Mouse (Mus musculus): ENCODE measurements at regions not wholly inside any gene's neighbourhood (a gene's known extent, or its start where the extent isn't known, plus 50 kb on each side); places are given as distances from the start of the nearest gene placed in this dataset.

GRCm38 (mm10) chr16:93263141-93263815 is 340.6 kb downstream of the Setd4 start:
- ATAC-seq, result no peak

GRCm38 (mm10) chr16:93246825-93247224 is 357.0 kb downstream of the Setd4 start:
- ATAC-seq, result no peak

DNA sequence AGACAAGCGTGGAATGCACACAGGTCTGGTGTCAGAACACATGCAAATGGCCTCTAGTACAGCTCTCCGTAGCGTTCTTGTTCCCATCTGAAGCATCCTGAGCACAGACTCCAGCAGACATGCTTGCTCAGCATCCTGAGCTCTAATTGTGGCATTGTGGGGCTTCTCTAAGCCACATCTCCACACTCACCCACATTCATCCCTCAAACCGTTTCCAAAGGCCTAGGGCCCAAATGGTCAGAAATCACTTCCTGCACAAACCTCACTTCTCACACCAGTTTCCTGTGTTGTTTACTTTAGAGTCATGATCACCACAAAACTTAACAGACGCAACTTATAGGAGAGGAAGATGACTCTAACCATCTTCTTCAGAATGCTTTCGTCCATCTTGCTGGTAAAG is 358.1 kb downstream of the Setd4 start:
- no peak for ATAC-seq

GRCm38 (mm10) chr16:93238898-93239297 is 365.0 kb downstream of the Setd4 start:
- no peak for ATAC-seq

DNA sequence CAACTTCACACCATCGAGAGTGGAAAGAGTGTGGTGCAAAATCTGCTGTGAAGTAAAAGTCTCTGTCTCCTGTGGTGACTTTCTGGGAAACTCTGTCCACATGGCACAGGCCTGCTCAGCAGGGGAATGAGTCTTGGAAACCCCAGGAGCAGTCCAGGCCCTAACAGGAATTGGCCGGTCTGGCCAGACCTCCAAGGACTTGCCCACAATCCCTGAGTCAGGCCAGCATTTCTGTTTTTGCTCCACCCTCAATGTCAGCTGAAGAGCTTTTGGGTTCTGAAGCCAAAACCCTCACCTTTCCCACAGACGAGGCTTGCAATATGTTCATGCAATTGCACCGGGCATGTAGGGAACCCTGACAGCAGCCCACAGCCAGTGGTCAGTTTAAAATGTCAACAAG is 365.5 kb downstream of the Setd4 start:
- ATAC-seq, result no peak

- ATAC-seq, result no peak
Observed at GRCm38 (mm10) chr16:93225644-93226043, 378.2 kb downstream of the Setd4 start.

- ATAC-seq, result no peak
Observed at GRCm38 (mm10) chr16:93225196-93225595, 378.7 kb downstream of the Setd4 start.

DNA sequence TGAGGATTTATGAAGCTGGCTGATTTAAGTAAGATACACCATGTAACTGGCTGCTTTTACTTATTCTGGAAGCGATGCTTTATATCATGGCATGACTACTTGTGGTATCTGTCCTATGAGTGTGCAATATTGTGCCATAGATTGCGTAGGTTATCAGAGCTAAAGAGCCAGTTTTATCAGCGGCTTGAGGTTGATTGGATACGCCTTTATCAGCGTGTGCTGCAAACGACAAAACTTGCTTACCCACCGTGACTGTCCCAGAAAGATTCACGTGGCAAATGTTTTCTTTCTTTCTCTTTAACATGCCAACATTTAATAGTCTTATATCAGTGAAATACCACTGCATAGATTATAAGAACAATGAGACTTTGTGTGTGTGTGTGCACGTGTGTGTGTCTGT is 384.1 kb downstream of the Setd4 start:
- no peak for ATAC-seq

GRCm38 (mm10) chr16:93218402-93218801 is 385.5 kb downstream of the Setd4 start:
- ATAC-seq, result no peak

DNA sequence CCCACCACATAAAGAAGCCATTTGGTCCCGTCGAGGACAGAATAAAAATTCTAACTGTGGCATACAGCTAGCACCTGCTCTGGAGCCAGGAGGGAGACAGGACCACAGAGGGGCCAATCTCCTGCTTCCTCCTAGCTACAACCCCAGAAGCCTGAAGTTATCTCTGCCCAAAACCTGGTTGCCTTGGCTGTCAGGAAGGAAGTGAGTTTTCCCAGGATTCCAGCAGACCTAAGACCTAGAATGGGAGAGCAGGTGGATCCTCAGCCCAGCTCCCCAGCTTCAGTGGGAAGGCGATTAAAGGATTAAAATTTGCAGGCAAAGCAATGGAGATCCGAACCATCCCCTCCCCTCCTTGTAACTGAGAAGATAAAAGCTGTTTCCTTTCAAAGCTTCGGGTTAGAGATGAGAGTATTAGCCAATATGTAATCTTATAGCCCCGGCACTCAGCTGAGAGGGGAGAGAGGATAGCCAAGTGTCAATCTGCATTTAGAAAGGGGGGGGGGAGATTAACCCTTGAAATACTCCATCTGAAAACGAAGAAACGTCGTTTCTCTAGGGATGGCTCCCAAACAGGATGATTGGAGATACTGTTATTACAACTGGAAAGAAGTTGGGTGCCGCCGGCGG is 386.1 kb downstream of the Setd4 start:
- ATAC-seq, result no peak

- no peak for ATAC-seq
Observed at GRCm38 (mm10) chr16:93215630-93216029, 388.2 kb downstream of the Setd4 start.

DNA sequence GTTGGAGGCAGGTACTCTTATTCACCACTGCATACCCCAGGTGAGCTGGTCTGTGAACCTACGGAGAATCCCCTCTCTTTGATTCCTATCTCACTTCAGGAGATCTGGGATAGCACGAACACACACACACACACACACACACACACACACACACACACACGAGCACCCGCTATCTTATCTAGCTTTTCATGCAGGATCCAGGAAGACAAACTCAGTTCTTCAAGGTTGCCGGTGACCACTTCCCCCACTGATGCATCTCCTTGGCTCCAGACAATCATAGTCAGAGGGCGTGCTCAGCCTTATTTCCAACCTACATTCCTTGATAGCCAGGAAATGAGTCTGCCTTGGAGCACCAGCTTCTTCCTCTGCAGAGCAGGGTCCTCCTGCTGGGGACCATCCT is 387.7 kb upstream of the Runx1 start:
- ATAC-seq, result no peak

DNA sequence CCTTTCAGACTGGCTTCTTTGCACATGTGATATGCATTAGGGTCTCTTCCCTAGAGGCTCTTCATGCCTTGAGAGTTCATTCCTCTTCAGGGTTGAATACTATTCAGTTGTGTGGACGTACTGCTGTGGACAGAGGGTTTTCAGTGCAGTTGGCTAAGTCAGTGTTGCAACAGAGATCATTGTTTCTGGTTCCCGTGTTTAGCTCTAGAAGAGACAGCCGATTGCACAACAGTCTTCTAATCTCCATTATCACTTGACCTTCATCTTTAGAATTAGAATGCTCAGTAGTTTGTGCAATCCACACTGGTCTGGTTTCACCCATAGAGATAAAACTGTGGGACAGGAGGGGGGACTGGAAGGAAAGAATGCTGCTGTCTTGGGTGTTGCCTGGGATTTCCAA is 381.7 kb upstream of the Runx1 start:
- ATAC-seq, result no peak

GRCm38 (mm10) chr16:93207217-93207616 is 381.3 kb upstream of the Runx1 start:
- no peak for ATAC-seq

GRCm38 (mm10) chr16:93206325-93206724 is 380.4 kb upstream of the Runx1 start:
- no peak for ATAC-seq

DNA sequence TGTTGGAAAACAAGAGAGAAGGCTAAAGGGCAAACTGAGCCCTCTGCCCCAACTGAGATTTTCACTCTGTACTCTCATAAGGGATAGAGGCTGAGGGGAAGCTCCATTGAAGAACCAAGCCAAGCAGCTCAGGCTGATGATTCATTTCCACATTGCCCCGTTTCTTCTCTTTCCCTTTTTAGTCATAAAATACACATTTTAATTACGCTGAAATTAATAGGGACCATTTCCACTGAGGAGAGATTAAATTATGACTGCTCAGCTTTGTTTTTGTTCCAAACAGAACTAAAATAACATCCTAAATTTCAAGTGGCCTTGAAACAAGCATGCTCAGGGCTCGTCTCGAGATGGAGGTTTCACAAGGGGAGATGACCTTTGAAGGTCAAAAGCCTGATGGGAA is 378.7 kb upstream of the Runx1 start:
- ATAC-seq, result no peak

DNA sequence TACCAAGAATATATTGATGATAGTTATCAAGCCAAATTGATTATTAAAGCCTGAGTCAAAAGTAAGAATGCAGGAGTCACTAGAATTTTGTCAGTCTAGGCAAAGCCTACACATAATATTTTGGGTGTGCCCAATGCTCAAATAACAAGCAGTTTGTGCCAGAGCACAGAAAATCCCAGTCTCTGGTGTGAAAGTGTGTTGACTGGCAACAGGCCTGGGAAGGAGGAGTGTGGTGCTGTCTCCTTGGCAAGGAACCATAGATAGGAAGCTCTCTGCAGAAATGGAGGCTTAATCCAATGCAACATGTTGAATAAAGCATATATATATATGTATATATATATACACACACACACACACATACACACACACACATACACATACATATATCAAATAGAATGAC is 376.6 kb upstream of the Runx1 start:
- ATAC-seq, result no peak

DNA sequence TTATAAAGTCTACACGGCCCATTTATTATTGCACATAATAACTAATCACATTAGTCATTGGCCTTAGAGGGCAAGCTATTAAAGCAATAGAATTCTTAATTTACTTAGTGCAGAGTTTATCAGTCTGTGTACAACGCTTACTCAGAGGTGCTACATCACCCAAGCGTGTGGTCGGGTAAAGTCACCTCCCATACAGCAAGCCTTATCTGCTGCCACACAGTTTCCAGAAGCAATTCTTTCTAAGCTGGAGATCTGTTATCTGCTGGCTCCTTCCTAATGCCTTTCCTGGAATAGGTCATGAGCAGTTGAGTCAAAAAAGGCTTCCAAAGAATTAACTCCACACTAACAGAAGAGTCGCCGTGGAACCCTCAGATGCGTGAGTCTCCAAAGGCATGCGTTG is 371.4 kb upstream of the Runx1 start:
- no peak for ATAC-seq

DNA sequence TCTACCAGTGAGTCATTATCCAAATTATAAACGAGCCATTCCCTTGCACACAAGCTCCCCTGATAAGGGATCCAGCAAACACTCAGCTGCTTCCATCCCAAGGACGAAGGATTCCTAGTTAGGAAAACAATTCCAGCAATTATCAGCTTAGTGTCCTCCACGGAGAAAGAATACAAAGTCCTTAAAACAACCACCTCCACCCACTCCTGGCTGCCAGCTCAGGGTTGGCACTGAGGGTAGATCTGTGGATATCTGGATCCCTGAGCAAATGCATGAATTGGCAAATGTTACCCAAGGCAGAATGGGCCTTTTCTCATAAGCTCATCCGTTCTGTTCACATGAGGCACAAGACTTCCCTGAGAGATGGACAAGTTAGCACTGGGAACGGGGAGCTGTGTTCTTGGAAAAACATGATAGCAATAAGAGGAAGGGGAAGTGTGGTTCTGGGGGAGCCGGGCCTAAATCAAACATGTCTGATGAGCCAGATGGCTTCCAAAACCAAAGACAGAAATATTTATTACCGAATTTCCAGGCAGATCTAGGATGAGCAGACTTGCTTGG is 368.1 kb upstream of the Runx1 start:
- no peak for ATAC-seq

DNA sequence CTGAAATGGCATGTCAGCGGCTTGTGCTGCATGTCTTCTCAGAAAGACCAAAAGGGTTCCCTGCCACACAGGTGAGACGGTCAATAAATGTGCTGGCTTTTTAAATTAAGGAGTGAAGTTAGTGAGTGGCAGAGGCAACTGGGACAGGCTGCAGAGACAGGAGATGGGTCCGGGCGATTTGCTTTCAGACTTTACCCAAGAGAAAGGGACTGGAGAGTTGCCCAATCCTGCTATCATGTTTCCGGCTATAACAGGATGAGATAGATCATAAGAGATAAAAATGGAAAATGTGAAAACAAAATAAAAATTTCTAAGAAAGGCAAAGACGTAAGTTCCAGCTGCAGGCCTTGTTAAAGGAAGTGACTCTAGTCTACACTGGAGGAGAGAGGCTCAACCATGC is 367.3 kb upstream of the Runx1 start:
- ATAC-seq, result no peak

GRCm38 (mm10) chr16:93192651-93193173 is 366.8 kb upstream of the Runx1 start:
- no peak for ATAC-seq

DNA sequence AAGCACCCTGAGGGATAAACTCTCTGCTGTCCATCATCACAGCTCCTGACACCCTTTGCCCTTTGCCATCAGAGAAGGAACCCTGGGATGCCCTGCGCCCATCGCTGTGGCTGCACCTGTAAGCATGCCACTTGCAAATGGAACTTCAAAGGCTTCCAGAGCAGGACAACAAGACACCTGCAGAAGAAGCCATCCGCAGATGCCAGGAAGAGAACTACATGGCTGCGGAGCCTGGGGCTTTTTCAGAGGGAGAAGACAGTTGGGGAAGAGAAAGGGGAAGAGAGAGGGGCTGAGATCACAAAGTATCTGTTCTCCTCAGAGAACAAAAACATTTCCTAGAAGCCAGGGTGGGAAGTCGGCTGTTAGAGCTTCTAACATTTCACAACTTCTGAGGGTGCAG is 365.2 kb upstream of the Runx1 start:
- ATAC-seq, result no peak

DNA sequence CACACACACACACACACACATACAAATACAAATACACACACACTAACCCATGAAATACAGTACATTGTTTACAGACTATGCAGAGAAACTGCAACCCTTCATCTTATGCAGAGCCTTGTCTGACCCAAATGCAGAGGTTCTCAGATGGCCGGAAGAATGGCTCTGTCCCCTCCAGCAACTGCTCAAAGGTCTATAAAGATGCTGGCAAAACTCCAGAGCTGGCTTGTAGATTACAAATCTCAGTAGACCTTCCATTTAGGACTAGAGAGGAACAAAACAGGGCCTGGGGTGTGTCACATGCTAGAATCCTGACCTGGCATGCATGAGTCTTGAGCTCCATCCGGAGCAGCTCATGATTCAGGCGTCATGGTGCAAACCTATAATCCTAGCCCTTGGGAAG is 364.4 kb upstream of the Runx1 start:
- no peak for ATAC-seq

DNA sequence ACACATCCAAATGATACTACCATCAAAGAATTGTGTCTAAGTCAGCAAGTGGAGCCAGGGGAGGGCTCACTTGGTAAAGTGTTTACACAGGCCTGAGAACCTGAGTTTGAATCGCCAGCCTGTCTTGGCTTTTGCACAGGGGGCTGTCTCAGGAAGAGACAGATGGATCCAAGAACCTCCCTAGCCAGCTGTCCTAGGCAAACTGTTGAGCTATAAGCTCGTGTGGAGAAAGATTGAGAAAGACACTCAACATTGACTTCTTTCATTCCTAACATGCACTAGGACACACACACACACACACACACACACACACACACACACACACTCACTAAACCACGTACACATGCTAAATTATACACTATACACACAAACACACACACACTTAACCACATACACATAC is 363.9 kb upstream of the Runx1 start:
- ATAC-seq, result no peak
